Comparison of ENCODE assay signal across 13 mouse cellular contexts in genomic region chr10:111543106-111543505, GRCm38 (mm10). TPM values are rescaled to one million over a fixed set of nuclear protein-coding genes. Genes with fewer than 3 reads are reported as not detected.
A peak's percentile ranks its signal among the peaks of the same experiment; 100 is the strongest.
DNase-seq lines count a peak whose midpoint lies in the region; TF ChIP-seq lines count a peak whose summit lies in the region.
"Had no signal": no experiment of that assay in that cellular context is flagged by ENCODE, and none has a peak within 500 bp of the region (broad histone marks: within the 10 kb centered on the region; RNA-seq: fewer than 3 reads in every experiment).

No protein-coding gene starts in this region.

- no peak for DNase-seq in gastrocnemius, adult 2 months
- DNase-seq in gastrocnemius, postnatal 25 days, result no peak
- peak in 1 of 2 experiments; percentile 17 for DNase-seq in left cerebral cortex, adult 2 months (ENCODE audit: extremely low spot score in 1 of 2, low spot score in 2 of 2)
- no peak for DNase-seq in left cerebral cortex, adult 18-20 months (ENCODE audit: low spot score in 2 of 2)
- DNase-seq in right cerebral cortex, adult 18-20 months, result peak; percentile 37
- no peak for DNase-seq in right cerebral cortex, postnatal 14 days
- DNase-seq in telencephalon, adult 2 months (ENCODE audit: low read depth, low spot score), result peak; percentile 49
- no peak for DNase-seq in embryo, embryonic 9.5 days (ENCODE audit: extremely low spot score)
- DNase-seq: cerebellum, postnatal 14 days; midbrain, embryonic 14.5 days; thymus, postnatal 36 days had no signal

- no peak for TF ChIP-seq CTCF in gastrocnemius, adult 2 months (IDR thresholded peaks at IDR 0.05)
- no peak for TF ChIP-seq CTCF in left cerebral cortex, adult 2 months (IDR thresholded peaks at IDR 0.05)

- H3K27ac ChIP-seq in gastrocnemius, adult 2 months, result peak overlapping the region; percentile 44
- H3K27ac ChIP-seq in left cerebral cortex, adult 2 months, result peak overlapping the region; percentile 48
- H3K27ac ChIP-seq: hindbrain, embryonic 14.5 days; liver, embryonic 14.5 days had no signal

- intact Hi-C loops in gastrocnemius, adult 2 months (cut with DNase I), result no loop called here
- intact Hi-C loops in left cerebral cortex, adult 2 months (cut with DNase I), result loop anchor here (2.0 to 10.0 kb wide), 2 partner anchors 36 to 222 kb away; partner anchors contain the start of gene Phlda1

- no peak overlapping the region for H3K4me3 ChIP-seq in gastrocnemius, adult 2 months
- H3K4me3 ChIP-seq in left cerebral cortex, adult 2 months, result no peak overlapping the region

RNA-seq across cellular contexts. Expression of gene Phlda1, which starts 37.0 kb away (rescaled TPM):
- 1 to 10 TPM; 4.2 to 4.9 TPM for total RNA-seq in gastrocnemius, adult 2 months (2021)
- 1 to 10 TPM; 3.4 to 3.7 TPM for total RNA-seq in gastrocnemius, postnatal 25 days (2021)
- 10 to 100 TPM; 31.3 to 42.2 TPM for total RNA-seq in left cerebral cortex, adult 2 months (2021)
- total RNA-seq in left cerebral cortex, adult 18-20 months (2021), result 10 to 100 TPM; 39.6 to 40.9 TPM

Comparison
In these comparisons a context has a peak if more than half of its experiments do, and no peak if none do; other contexts are left out.
1. DNase-seq: peak in right cerebral cortex, adult 18-20 months (single experiment) and telencephalon, adult 2 months (single experiment); none in gastrocnemius, adult 2 months (single experiment), gastrocnemius, postnatal 25 days (single experiment), left cerebral cortex, adult 18-20 months (0 of 2), right cerebral cortex, postnatal 14 days (single experiment) and embryo, embryonic 9.5 days (single experiment).
2. RNA of gene Phlda1, which starts 37.0 kb away (total RNA-seq): 31.3 to 42.2 TPM in left cerebral cortex, adult 2 months and 39.6 to 40.9 TPM in left cerebral cortex, adult 18-20 months; 4.2 to 4.9 TPM in gastrocnemius, adult 2 months and 3.4 to 3.7 TPM in gastrocnemius, postnatal 25 days; every median in the first group is over 4 times any median in the second.